Mouse (Mus musculus): ENCODE results near the gene Pdlim7. TPM values are rescaled to one million over a fixed set of nuclear protein-coding genes. Genes with fewer than 3 reads are reported as not detected.

The Pdlim7 gene
- total and polyA plus RNA-seq, 3 experiments: 8.5 to 52.5 (median 19.9) TPM

- Histone ChIP-seq H3K4me1 (ENCODE audit: insufficient read depth, low read depth, low read length) (peaks cover 53% of the 10 kb centered on the region), H3K27me3 (ENCODE audit: insufficient read depth, low read length) (no peaks in the 10 kb centered on the region), H3K36me3 (replicated peaks) (peaks cover 85% of the 10 kb centered on the region), H3K9me3 (replicated peaks) (no peaks in the 10 kb centered on the region), H3K4me3 (ENCODE audit: low read depth, low read length) (peak overlapping the region; percentile 18; the same call in 1 of the 2 replicates)
- TF ChIP-seq TAL1 (conservative IDR thresholded peaks at IDR 0.05; ENCODE audit: low read depth, low read length): no peak
- TF ChIP-seq GATA2 (IDR thresholded peaks at IDR 0.05; ENCODE audit: borderline replicate concordance, low read depth, low read length): no peak
- no peak for TF ChIP-seq GATA1 (IDR thresholded peaks at IDR 0.05; ENCODE audit: borderline replicate concordance, low read length)
- no peak for TF ChIP-seq POLR2AphosphoS5 (IDR thresholded peaks at IDR 0.05; ENCODE audit: insufficient replicate concordance, low read depth, low read length)
- no peak; the same call in 1 of the 2 replicates for TF ChIP-seq CTCF (IDR thresholded peaks at IDR 0.05; ENCODE audit: low read depth, low read length)
- no peak for DNase-seq (ENCODE audit: low spot score)
- no peak for ATAC-seq (ENCODE audit: extremely low read depth, insufficient number of reproducible peaks, low FRiP score, poor library complexity, severe bottlenecking)
These were observed 63.6 kb downstream of the Pdlim7 start for GRCm38 (mm10) chr13:55449679-55450441.

- Histone ChIP-seq H3K9me3 (replicated peaks) (no peaks in the 10 kb centered on the region), H3K36me3 (replicated peaks) (peaks cover 78% of the 10 kb centered on the region), H3K4me1 (ENCODE audit: insufficient read depth, low read depth, low read length) (peaks cover 56% of the 10 kb centered on the region), H3K4me3 (ENCODE audit: low read depth, low read length) (0 out of 2 replicates have a peak overlapping the region, but pooled peaks have one; percentile 18), H3K27me3 (ENCODE audit: insufficient read depth, low read length) (no peaks in the 10 kb centered on the region)
- no peak for DNase-seq (ENCODE audit: low spot score)
- TF ChIP-seq GATA2 (IDR thresholded peaks at IDR 0.05; ENCODE audit: borderline replicate concordance, low read depth, low read length): no peak
- no peak for TF ChIP-seq GATA1 (IDR thresholded peaks at IDR 0.05; ENCODE audit: borderline replicate concordance, low read length)
- no peak for TF ChIP-seq TAL1 (conservative IDR thresholded peaks at IDR 0.05; ENCODE audit: low read depth, low read length)
- no peak for TF ChIP-seq CTCF (IDR thresholded peaks at IDR 0.05; ENCODE audit: low read depth, low read length)
- no peak for TF ChIP-seq POLR2AphosphoS5 (IDR thresholded peaks at IDR 0.05; ENCODE audit: insufficient replicate concordance, low read depth, low read length)
- ATAC-seq (ENCODE audit: extremely low read depth, insufficient number of reproducible peaks, low FRiP score, poor library complexity, severe bottlenecking): no peak
These were observed 64.3 kb downstream of the Pdlim7 start for GRCm38 (mm10) chr13:55449205-55449604.

DNA sequence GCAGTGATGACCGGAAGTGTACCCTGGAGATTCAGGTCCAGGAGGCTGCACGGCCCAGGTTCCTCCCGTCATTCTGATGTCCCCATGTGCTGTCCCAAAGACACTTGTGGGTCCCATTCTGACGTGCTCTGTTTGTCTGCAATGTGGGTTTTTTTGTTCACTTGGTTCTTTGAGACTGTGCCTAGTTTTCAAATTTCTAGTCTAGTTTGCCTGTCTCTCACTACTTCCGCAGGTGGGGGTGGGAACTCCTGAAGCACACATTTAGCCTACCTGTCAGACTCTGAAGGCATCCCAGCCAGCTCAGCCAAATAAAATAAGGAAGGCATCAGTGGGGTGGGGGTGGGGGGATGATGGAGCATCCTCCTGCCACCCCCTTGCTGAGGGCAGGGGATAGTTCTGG is 65.3 kb downstream of the Pdlim7 start:
- ATAC-seq (ENCODE audit: extremely low read depth, insufficient number of reproducible peaks, low FRiP score, poor library complexity, severe bottlenecking): no peak
- TF ChIP-seq GATA2 (IDR thresholded peaks at IDR 0.05; ENCODE audit: borderline replicate concordance, low read depth, low read length) (no peak), GATA1 (IDR thresholded peaks at IDR 0.05; ENCODE audit: borderline replicate concordance, low read length) (no peak), TAL1 (conservative IDR thresholded peaks at IDR 0.05; ENCODE audit: low read depth, low read length) (no peak), POLR2AphosphoS5 (IDR thresholded peaks at IDR 0.05; ENCODE audit: insufficient replicate concordance, low read depth, low read length) (no peak), CTCF (IDR thresholded peaks at IDR 0.05; ENCODE audit: low read depth, low read length) (no peak)
- Histone ChIP-seq H3K4me3 (ENCODE audit: low read depth, low read length) (no peak overlapping the region), H3K27me3 (ENCODE audit: insufficient read depth, low read length) (no peaks in the 10 kb centered on the region), H3K9me3 (replicated peaks) (no peaks in the 10 kb centered on the region), H3K36me3 (replicated peaks) (peaks cover 68% of the 10 kb centered on the region), H3K4me1 (ENCODE audit: insufficient read depth, low read depth, low read length) (peaks cover 63% of the 10 kb centered on the region)
- no peak for DNase-seq (ENCODE audit: low spot score)

- peak overlapping the region; percentile 0; the same call in 1 of the 2 replicates for H3K4me3 ChIP-seq (ENCODE audit: low read depth, low read length)
- no peaks in the 10 kb centered on the region for H3K9me3 ChIP-seq (replicated peaks)
- no peak for TF ChIP-seq POLR2AphosphoS5 (IDR thresholded peaks at IDR 0.05; ENCODE audit: insufficient replicate concordance, low read depth, low read length)
- no peak for TF ChIP-seq CTCF (IDR thresholded peaks at IDR 0.05; ENCODE audit: low read depth, low read length)
- H3K27me3 ChIP-seq (ENCODE audit: insufficient read depth, low read length): peaks cover 3% of the 10 kb centered on the region; the same call in 1 of the 2 replicates
- no peak for DNase-seq (ENCODE audit: low spot score)
- ATAC-seq (ENCODE audit: extremely low read depth, insufficient number of reproducible peaks, low FRiP score, poor library complexity, severe bottlenecking): no peak
- H3K36me3 ChIP-seq (replicated peaks): peaks cover 62% of the 10 kb centered on the region
- H3K4me1 ChIP-seq (ENCODE audit: insufficient read depth, low read depth, low read length): peaks cover 63% of the 10 kb centered on the region
These were observed 65.9 kb downstream of the Pdlim7 start for GRCm38 (mm10) chr13:55447543-55447943.

DNA sequence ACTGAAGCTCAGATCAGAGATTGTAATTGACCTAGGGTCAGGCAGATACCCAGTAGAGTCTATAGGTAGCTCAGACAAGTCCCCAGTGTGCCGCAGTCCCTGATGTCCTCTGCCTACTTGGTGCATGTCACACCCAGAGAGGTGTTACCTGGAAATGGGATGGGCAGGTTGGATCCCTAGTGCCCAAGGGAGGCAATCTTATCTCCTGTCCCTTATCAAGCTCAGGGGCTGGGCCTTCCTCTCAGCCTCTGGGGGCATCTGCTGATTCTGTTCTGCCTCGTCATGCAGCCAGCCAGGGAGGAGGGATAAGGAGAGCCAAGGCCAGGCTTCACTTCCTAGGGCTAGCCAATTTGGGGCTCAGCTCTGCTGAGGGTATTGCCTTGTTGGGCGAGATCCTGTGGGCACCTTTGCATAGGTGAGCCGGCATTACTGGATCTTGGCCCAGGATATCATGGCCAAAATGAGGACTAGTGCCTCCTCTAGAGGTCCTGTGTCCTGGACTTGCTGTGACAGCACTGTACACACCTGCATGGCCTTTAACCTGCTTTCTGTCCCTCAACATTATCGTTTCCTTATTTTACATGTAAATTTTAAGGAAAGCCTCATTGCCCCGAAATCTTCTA is 66.9 kb downstream of the Pdlim7 start:
- DNase-seq (ENCODE audit: low spot score): peak; percentile 57

More for the DNA sequence above, 66.9 kb downstream of the Pdlim7 start:
- H3K27me3 ChIP-seq (ENCODE audit: insufficient read depth, low read length): peaks cover 6% of the 10 kb centered on the region
- ATAC-seq (ENCODE audit: extremely low read depth, insufficient number of reproducible peaks, low FRiP score, poor library complexity, severe bottlenecking): peak; percentile 22; the same call in 1 of the 2 replicates
- H3K9me3 ChIP-seq (replicated peaks): no peaks in the 10 kb centered on the region
- peaks cover 52% of the 10 kb centered on the region for H3K36me3 ChIP-seq (replicated peaks)
- TF ChIP-seq TAL1 (conservative IDR thresholded peaks at IDR 0.05; ENCODE audit: low read depth, low read length): peak; percentile 30; the same call in 1 of the 2 replicates
- TF ChIP-seq GATA1 (IDR thresholded peaks at IDR 0.05; ENCODE audit: borderline replicate concordance, low read length): no peak
- no peak for TF ChIP-seq GATA2 (IDR thresholded peaks at IDR 0.05; ENCODE audit: borderline replicate concordance, low read depth, low read length)
- TF ChIP-seq CTCF (IDR thresholded peaks at IDR 0.05; ENCODE audit: low read depth, low read length): no peak
- TF ChIP-seq POLR2AphosphoS5 (IDR thresholded peaks at IDR 0.05; ENCODE audit: insufficient replicate concordance, low read depth, low read length): no peak
- H3K4me3 ChIP-seq (ENCODE audit: low read depth, low read length): peak overlapping the region; percentile 88; the same call in 1 of the 2 replicates
- H3K4me1 ChIP-seq (ENCODE audit: insufficient read depth, low read depth, low read length): peaks cover 59% of the 10 kb centered on the region

Other genes with a start within 250 kb of the Pdlim7 start
Only the 20 nearest of the 21 such genes appear.
- 826 and 898 TPM in 2 replicates for gene Prelid1, start 193.2 kb downstream of the Pdlim7 start, total RNA-seq (2014; fragmentation: Nextera tagmentation)
- 325 and 333 TPM in 2 replicates for gene Prelid1, start 193.2 kb downstream of the Pdlim7 start, total RNA-seq (2017)
- 395 and 733 TPM in 2 replicates for gene Prelid1, start 193.2 kb downstream of the Pdlim7 start, polyA plus RNA-seq (2012)
- gene Rab24, start 191.7 kb downstream of the Pdlim7 start, total RNA-seq (2014; fragmentation: Nextera tagmentation): 35.2 and 67.7 TPM in 2 replicates
- 70.2 and 104 TPM in 2 replicates for gene Rab24, start 191.7 kb downstream of the Pdlim7 start, total RNA-seq (2017)
- gene Rab24, start 191.7 kb downstream of the Pdlim7 start, polyA plus RNA-seq (2012): 136 and 138 TPM in 2 replicates
- 0.87 and 33.8 TPM in 2 replicates for gene Mxd3, start 183.9 kb downstream of the Pdlim7 start, total RNA-seq (2014; fragmentation: Nextera tagmentation)
- 8.3 and 10.8 TPM in 2 replicates for gene Mxd3, start 183.9 kb downstream of the Pdlim7 start, total RNA-seq (2017)
- gene Mxd3, start 183.9 kb downstream of the Pdlim7 start, polyA plus RNA-seq (2012): 3.8 and 4.7 TPM in 2 replicates
- gene Lman2, start 150.9 kb downstream of the Pdlim7 start, total RNA-seq (2014; fragmentation: Nextera tagmentation): 68.4 and 77.7 TPM in 2 replicates
- gene Lman2, start 150.9 kb downstream of the Pdlim7 start, total RNA-seq (2017): 76.9 and 91.1 TPM in 2 replicates
- gene Lman2, start 150.9 kb downstream of the Pdlim7 start, polyA plus RNA-seq (2012): 41.1 and 124 TPM in 2 replicates
- gene Rgs14, start 143.9 kb downstream of the Pdlim7 start, total RNA-seq (2014; fragmentation: Nextera tagmentation): 2.2 and 6.4 TPM in 2 replicates
- 10.0 and 10.1 TPM in 2 replicates for gene Rgs14, start 143.9 kb downstream of the Pdlim7 start, total RNA-seq (2017)
- gene Rgs14, start 143.9 kb downstream of the Pdlim7 start, polyA plus RNA-seq (2012): 6.0 and 6.6 TPM in 2 replicates
- gene Slc34a1, start 115.5 kb downstream of the Pdlim7 start, total RNA-seq (2014; fragmentation: Nextera tagmentation): not detected in 2 replicates
- gene Slc34a1, start 115.5 kb downstream of the Pdlim7 start, total RNA-seq (2017): 0.06 and 0.93 TPM in 2 replicates
- gene Slc34a1, start 115.5 kb downstream of the Pdlim7 start, polyA plus RNA-seq (2012): not detected in 2 replicates
- not detected in 2 replicates for gene Pfn3, start 98.4 kb downstream of the Pdlim7 start, total RNA-seq (2014; fragmentation: Nextera tagmentation)
- gene Pfn3, start 98.4 kb downstream of the Pdlim7 start, total RNA-seq (2017): not detected in 2 replicates
- not detected in 2 replicates for gene Pfn3, start 98.4 kb downstream of the Pdlim7 start, polyA plus RNA-seq (2012)
- gene F12, start 86.9 kb downstream of the Pdlim7 start, total RNA-seq (2014; fragmentation: Nextera tagmentation): not detected in 2 replicates
- 0.05 TPM in 1 of 2 replicates, not detected in the other for gene F12, start 86.9 kb downstream of the Pdlim7 start, total RNA-seq (2017)
- gene F12, start 86.9 kb downstream of the Pdlim7 start, polyA plus RNA-seq (2012): not detected in 2 replicates
- 23.0 and 27.5 TPM in 2 replicates for gene Grk6, start 68.6 kb downstream of the Pdlim7 start, total RNA-seq (2014; fragmentation: Nextera tagmentation)
- gene Grk6, start 68.6 kb downstream of the Pdlim7 start, total RNA-seq (2017): 48.9 and 53.9 TPM in 2 replicates
- gene Grk6, start 68.6 kb downstream of the Pdlim7 start, polyA plus RNA-seq (2012): 42.6 and 46.0 TPM in 2 replicates
- 0.53 TPM in 1 of 2 replicates, not detected in the other for gene Prr7, start 49.4 kb downstream of the Pdlim7 start, total RNA-seq (2014; fragmentation: Nextera tagmentation)
- gene Prr7, start 49.4 kb downstream of the Pdlim7 start, total RNA-seq (2017): 0.44 and 1.6 TPM in 2 replicates
- gene Prr7, start 49.4 kb downstream of the Pdlim7 start, polyA plus RNA-seq (2012): 1.6 and 2.7 TPM in 2 replicates
- not detected in 2 replicates for gene Dbn1, start 25.6 kb downstream of the Pdlim7 start, total RNA-seq (2014; fragmentation: Nextera tagmentation)
- gene Dbn1, start 25.6 kb downstream of the Pdlim7 start, total RNA-seq (2017): 0.23 and 0.33 TPM in 2 replicates
- gene Dbn1, start 25.6 kb downstream of the Pdlim7 start, polyA plus RNA-seq (2012): 0.25 and 0.30 TPM in 2 replicates
- gene Dok3, start 15.6 kb upstream of the Pdlim7 start, total RNA-seq (2014; fragmentation: Nextera tagmentation): 1.6 and 1.7 TPM in 2 replicates
- 8.4 and 8.8 TPM in 2 replicates for gene Dok3, start 15.6 kb upstream of the Pdlim7 start, total RNA-seq (2017)
- gene Dok3, start 15.6 kb upstream of the Pdlim7 start, polyA plus RNA-seq (2012): 11.6 and 14.4 TPM in 2 replicates
- 51.5 and 60.8 TPM in 2 replicates for gene Ddx41, start 23.0 kb upstream of the Pdlim7 start, total RNA-seq (2014; fragmentation: Nextera tagmentation)
- 59.1 and 67.7 TPM in 2 replicates for gene Ddx41, start 23.0 kb upstream of the Pdlim7 start, total RNA-seq (2017)
- 101 and 104 TPM in 2 replicates for gene Ddx41, start 23.0 kb upstream of the Pdlim7 start, polyA plus RNA-seq (2012)
- 54.4 and 65.4 TPM in 2 replicates for gene Fam193b, start 57.4 kb upstream of the Pdlim7 start, total RNA-seq (2014; fragmentation: Nextera tagmentation)
- 23.3 and 25.8 TPM in 2 replicates for gene Fam193b, start 57.4 kb upstream of the Pdlim7 start, total RNA-seq (2017)
- gene Fam193b, start 57.4 kb upstream of the Pdlim7 start, polyA plus RNA-seq (2012): 57.3 and 68.0 TPM in 2 replicates
- gene Tmed9, start 60.1 kb upstream of the Pdlim7 start, total RNA-seq (2014; fragmentation: Nextera tagmentation): 46.5 and 56.7 TPM in 2 replicates
- 100 and 102 TPM in 2 replicates for gene Tmed9, start 60.1 kb upstream of the Pdlim7 start, total RNA-seq (2017)
- gene Tmed9, start 60.1 kb upstream of the Pdlim7 start, polyA plus RNA-seq (2012): 149 and 172 TPM in 2 replicates
- 7.4 and 10.6 TPM in 2 replicates for gene B4galt7, start 86.2 kb upstream of the Pdlim7 start, total RNA-seq (2014; fragmentation: Nextera tagmentation)
- 16.7 and 17.6 TPM in 2 replicates for gene B4galt7, start 86.2 kb upstream of the Pdlim7 start, total RNA-seq (2017)
- 15.2 and 15.4 TPM in 2 replicates for gene B4galt7, start 86.2 kb upstream of the Pdlim7 start, polyA plus RNA-seq (2012)
- 27.2 and 27.4 TPM in 2 replicates for gene Caml, start 109.3 kb upstream of the Pdlim7 start, total RNA-seq (2014; fragmentation: Nextera tagmentation)
- 33.8 and 37.2 TPM in 2 replicates for gene Caml, start 109.3 kb upstream of the Pdlim7 start, total RNA-seq (2017)
- 24.5 and 25.2 TPM in 2 replicates for gene Caml, start 109.3 kb upstream of the Pdlim7 start, polyA plus RNA-seq (2012)
- gene Ddx46, start 121.4 kb upstream of the Pdlim7 start, total RNA-seq (2014; fragmentation: Nextera tagmentation): 86.6 and 93.9 TPM in 2 replicates
- 92.4 and 129 TPM in 2 replicates for gene Ddx46, start 121.4 kb upstream of the Pdlim7 start, total RNA-seq (2017)
- gene Ddx46, start 121.4 kb upstream of the Pdlim7 start, polyA plus RNA-seq (2012): 29.9 and 38.6 TPM in 2 replicates
- 84.0 and 88.9 TPM in 2 replicates for gene B230219D22Rik, start 179.4 kb upstream of the Pdlim7 start, total RNA-seq (2014; fragmentation: Nextera tagmentation)
- 58.4 and 64.2 TPM in 2 replicates for gene B230219D22Rik, start 179.4 kb upstream of the Pdlim7 start, total RNA-seq (2017)
- 20.3 and 28.2 TPM in 2 replicates for gene B230219D22Rik, start 179.4 kb upstream of the Pdlim7 start, polyA plus RNA-seq (2012)
- gene Txndc15, start 201.0 kb upstream of the Pdlim7 start, total RNA-seq (2014; fragmentation: Nextera tagmentation): 14.0 and 15.0 TPM in 2 replicates
- gene Txndc15, start 201.0 kb upstream of the Pdlim7 start, total RNA-seq (2017): 36.8 and 43.6 TPM in 2 replicates
- gene Txndc15, start 201.0 kb upstream of the Pdlim7 start, polyA plus RNA-seq (2012): 11.6 and 14.0 TPM in 2 replicates